Mouse (Mus musculus) megakaryocyte progenitor cell, adult 5-6 weeks (primary cell): ENCODE data around the gene Chn1. TPM values are rescaled to one million over a fixed set of nuclear protein-coding genes. Genes with fewer than 3 reads are reported as not detected.

Experiments used
- ATAC-seq: replicated peaks from 2 replicates; pipeline ENCODE4 v1.8.0; 2016; ENCODE audit warnings: mild to moderate bottlenecking, moderate TSS enrichment, inconsistent platforms; ENCODE audit not compliant: poor library complexity
- total RNA-seq, 2 experiments: library from RNA; stranded (forward) in 1 of 2; stranded (reverse) in 1 of 2; fragments of 157-497, 149-512 nt in 1 of 2; fragments of 200-1000 nt in 1 of 2; gene quantifications; 2 replicates each; pipeline versions ENCODE4 v1.2.3 to v1.2.4; 2015 to 2017

Chn1 gene
- total RNA-seq, 2 experiments from 2014 or later = 0.21 TPM; not detected in 1

DNA sequence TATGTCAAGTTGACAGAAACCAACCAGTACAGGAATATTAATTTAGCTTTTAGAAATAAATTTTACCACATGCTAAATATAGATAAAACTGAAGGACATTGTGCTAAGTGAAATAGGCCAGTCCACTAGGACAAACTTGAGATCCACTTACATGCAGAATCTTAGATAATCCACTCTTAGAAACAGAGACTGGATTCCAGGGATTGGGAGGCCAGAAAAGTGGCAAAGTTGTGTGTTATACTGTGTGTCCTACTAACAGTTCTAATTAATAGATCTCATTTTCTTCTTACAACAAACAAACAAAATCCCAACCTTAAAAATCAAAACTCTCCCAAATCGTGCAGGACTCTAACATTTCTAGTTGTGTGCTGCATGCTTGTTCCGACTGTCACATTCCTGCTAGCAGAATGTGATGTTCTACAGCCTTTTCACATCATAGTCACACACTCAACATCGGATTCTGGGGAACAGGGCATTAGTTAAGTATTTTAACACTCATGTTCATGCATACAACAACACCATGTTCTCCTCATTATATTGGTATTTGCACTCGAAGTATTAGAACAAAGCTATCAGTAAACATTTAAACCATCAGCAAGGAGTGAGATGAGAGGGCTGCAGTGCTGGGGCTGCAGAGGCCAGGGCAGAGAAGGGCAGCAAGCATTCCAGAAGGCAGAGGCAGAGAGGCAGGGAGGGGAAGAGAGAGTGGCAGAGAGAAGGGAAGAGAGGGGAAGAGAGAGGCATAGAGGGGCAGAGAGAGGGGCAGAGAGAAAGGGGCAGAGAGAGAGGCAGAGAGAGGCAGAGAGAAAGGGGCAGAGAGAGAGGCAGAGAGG, 120.9 kb downstream of the Chn1 start:
- no peak for ATAC-seq

DNA sequence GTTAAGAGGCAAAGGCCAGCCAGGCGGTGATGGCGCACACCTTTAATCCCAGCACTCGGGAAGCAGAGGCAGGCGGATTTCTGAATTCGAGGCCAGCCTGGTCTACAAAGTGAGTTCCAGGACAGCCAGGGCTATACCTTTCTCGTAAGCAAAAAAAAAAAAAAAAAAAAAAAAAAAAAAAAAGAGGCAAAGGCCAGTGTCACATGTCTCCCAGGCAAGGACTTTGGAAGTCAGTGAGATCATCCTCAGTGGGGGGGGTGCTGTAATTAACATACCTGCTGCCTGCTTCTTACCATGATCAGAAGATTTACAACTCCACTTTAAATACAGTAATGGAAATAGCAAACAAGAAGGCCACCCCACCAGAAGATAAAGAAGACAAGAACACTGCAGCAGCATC, 137.5 kb downstream of the Chn1 start:
- ATAC-seq = no peak

DNA sequence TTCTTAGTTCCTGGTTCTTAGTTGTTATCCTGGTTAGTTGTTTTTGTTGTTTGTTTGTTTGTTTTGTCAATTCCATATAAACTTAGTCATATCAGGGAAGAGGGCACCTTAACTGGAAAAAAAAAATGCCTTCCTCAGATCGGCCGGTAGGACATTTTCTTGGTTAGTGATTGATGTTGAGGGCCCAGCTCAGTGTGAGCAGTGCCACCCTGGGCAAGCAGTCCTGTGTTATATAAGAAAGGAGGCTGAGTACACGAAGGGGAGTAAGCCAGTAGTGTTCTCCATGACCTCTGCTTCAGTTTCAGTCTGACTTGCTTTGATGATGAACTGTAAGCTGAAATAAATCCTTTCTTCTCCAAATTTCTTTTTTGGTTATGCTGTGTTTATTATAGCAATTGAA, 138.8 kb downstream of the Chn1 start:
- ATAC-seq = no peak

DNA sequence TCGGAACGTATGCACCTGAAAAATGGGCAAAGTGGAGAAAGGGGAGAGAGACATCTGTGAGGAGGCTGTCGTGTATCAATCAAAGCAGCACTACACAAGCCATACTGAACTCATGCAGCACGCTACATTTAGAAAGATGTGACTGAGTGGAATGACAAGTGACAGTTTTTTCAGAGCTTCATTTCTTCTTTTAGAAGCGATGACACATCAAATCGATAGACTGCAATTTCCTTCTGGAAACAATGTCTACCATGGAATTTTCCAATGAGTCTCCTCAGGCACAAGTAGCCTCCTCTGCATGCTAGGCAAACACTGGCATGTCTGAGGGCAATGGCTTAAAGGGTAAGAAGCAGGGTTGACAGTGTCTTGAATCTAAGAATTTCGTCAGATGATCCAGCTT, 143.3 kb downstream of the Chn1 start:
- ATAC-seq = no peak

DNA sequence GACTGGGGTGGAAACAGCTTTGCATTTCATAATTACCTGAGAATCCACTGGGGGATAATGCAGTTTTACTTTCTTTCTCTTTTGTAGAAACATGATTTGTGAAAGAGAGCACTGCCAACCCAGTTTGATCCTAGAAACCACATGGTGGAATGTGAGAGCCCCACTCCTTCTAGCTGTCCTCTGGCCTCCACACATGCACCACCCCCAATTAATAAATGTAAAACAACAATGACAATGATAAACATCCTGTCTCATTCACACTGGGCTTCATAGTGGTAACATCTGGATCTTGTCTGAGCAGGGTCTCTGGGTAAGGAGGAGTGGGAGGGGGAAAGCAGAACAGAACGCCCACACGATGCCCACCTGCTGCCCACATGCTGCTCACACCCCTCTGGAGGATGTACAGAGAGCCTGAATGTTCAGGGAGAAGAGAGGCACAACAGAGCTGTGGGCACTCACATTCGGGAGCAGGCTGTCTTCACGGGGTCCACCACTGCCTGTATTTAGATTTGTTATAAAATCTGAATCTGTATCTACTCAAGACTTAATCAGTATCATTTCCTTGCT, 156.6 kb downstream of the Chn1 start:
- ATAC-seq = no peak

DNA sequence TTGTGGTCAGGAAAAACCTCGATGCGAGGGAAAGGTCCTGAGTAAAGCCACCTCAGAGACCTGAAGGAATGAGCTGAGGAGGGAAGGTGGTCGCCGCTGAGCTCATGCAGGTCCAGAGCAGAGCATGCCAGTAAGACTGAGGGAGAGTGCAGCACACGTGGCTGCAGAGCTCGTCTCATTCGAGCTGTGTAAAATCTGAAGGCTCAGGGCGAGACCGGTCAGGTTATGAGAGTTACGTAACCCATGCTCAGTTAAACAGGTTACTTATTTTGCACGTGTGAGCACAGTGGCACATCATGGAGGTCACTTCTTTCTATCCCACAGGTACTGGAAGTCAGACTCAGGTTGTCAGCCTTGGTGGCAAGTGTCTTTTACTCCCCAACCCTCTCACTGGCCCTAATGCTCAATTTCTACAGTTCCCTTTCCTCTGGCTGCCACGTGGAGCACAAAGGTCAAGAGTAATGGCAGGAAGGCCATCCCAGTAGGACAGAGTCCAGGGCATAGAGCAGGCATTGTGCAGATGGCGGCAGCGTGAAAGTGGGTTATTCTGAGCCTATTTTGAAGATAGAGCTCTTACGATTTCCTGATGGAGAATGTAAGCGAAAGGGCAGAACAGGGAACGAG, 158.6 kb downstream of the Chn1 start:
- ATAC-seq = no peak

DNA sequence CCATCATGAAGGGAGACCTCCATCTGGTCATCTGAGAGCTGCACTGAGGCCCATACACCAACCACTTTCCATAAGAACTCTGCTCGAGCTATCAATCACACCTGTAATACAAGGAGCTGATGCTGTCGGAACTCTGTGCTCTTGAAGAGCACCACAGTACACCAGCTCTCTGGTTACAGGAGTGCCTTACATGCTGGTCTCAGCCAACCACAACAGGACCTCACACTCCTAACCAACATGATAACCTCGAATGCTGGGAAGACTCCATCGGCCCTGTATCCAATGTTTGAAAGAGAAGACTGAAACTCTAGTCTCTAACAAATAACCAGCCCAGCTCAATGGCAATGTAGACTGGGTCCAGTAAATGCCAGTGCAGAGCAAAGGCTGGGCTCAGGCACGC, 159.7 kb downstream of the Chn1 start:
- no peak for ATAC-seq

DNA sequence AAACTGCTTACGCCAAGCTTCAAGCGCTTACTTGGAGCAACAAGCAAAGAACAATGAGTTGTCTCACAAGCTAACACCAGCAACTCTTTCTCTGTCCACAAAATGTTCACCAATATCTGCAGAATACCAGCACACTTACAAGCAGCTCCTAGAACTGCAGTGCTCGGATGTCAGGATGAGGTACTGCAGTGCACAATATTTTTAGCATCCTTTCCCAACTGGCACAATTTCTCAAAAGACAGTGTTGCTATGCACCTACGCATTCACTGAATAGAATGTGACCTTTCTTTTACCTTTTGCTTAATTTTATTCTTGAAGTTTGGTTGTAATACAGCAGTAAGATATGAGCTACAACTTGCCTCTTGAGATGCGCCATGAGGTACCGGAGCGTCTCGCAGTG, 160.8 kb downstream of the Chn1 start:
- no peak for ATAC-seq

DNA sequence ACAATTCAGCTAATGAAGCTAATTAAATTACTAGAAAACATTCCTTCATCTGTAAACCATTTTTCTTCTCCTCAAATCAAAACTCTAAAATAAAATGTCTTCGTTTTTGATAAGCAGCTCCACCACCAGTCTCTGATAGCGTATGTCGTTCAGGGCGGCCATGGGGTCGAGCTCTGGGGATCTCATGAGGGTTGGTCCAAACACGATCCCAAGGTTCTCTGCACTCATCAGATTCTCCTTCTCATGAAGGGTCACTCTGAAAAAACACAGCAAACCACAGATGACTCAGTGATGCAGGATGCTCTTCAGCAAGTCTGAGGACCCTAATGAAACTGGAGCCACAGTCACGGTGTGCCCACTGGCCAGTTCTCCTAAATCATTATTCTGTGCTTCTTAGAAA, 162.2 kb downstream of the Chn1 start:
- ATAC-seq = no peak

DNA sequence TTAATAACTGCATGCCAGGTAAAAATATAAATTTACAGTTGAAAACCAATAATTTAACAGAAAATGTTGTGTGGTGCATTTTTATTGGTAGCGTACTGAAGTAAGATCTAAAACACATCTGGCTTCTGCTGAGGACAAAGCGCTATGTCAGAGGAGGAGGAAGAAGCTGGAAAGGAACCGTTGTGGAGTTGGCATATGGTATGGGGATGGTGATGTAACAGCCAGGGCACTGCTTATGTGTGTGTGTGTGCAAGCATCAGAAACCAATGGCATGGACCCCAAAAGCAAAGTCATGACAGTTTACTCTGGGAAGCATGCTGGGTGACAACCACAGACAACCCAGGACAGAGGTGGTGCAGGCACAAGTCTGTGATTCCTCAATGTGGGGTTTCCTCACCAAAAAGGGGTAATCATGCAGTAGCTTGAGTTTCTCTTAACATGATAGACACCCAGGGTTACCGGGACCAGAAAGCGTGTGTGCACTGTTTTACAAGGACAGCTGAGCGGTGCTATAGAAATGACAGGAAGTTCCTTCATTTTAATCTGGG, 162.7 kb downstream of the Chn1 start:
- ATAC-seq = peak; percentile 79

DNA sequence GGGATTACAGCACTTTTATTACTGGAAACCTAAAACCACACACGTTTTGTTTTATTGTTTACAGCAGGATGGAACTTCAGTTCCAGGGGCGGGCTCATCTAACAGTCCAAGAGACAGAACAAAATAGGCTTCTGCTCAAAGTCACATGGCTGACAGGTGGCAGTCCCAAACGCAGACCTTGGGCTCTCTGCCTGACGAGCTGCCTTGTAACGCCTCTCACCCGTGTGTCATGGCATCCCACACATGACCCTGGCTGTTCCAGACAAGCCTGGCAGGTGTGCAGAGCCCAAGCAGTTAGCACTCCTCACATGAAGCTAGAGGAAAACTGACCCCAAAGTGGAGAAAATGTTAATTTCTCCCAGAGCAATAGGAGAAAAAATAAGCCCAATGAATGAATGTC, 163.3 kb downstream of the Chn1 start:
- no peak for ATAC-seq

DNA sequence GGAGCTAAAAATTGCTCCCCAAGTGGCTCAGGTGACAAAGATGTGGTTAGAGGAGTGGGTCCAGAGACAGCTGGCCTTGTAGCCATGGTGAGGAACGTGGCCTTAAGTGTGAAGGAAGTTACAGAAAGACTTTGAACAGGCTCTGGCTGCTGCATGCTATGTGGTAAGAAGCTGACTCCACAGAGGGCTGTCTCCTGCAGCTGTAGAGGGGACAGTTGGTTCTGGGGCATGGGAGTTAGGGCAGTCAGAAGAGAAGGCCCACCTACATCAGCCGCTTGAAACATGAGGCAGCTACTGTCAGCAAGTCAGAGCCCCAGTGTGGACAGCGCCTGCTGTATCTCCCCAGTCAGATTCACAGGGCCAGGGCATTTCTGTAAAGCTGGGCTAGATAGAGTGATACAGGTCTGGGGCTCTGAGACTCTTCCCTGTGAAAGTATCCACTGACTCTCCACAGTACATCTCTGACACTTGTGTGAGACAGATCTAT, 165.4 kb downstream of the Chn1 start:
- ATAC-seq = peak; percentile 15

DNA sequence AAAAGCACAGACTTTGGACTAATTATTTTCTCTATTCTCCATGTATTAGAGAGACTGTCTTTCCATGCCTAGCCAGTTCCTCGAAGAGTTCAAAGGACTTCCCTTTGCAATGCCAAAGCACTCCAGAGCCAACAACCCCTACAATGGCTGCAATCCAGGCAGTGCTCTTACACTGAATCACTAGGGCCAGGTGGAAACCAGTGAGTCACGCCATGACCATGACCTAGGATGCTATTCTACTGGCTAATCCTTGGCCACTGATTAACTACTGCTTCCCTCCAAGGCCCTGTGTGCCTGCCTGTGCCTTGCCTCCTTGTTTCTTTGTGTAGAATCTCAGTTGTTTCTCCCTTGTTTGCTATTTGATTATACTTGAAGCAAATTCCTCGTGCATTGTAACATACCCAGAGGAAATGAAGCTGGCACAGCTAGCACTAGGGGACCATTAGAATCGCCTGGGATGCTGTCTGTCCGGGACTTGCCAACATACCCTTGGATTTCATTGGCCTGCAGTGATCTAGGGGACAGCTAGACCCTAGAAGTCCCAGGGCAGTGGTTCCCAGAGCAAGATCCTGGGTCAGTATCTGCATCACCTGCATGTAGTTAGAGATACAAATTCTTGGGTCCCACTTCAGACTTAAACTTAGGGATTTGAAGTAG, 166.0 kb downstream of the Chn1 start:
- ATAC-seq = no peak

DNA sequence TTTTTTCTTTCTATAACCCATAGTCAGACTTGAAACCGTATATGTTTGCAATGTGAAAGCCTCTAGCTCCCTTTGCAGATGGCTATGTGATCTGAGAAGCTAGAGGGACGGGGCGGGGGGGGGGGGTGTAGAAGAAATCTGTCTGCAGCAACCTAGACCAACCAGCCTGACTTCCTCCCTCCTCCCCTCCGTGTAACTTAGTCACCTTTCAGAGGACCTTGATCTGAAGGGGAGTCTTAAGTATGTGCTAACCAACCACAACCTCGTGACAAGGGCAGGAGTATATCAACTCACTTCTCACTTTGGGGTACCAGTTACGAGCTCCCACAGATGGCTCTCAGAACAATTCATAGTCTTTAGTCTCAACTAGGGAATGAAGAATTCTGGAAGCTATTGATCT, 166.8 kb downstream of the Chn1 start:
- 0 out of 2 replicates have a peak, but pooled peaks have one; percentile 17 for ATAC-seq

DNA sequence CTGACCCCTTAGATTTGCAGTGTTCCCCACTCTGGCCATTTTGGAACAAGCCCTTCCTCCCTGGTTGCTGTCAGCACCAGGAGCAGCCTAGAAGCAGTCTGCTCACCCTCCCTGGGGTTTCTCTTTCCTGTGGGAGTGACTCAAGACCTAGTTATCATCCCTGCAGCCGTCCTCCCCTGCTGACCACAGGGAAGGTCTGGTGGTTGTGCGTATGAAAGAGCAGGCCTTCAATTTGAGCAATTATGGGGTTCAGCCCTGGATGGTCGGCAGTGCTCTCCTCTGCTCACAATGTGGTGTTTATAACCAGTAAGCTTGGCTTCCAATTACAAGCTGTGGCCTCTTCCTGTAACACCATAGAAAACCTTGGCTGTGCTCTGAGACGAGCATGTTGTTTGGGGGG, 167.5 kb downstream of the Chn1 start:
- ATAC-seq = 0 out of 2 replicates have a peak, but pooled peaks have one; percentile 16

DNA sequence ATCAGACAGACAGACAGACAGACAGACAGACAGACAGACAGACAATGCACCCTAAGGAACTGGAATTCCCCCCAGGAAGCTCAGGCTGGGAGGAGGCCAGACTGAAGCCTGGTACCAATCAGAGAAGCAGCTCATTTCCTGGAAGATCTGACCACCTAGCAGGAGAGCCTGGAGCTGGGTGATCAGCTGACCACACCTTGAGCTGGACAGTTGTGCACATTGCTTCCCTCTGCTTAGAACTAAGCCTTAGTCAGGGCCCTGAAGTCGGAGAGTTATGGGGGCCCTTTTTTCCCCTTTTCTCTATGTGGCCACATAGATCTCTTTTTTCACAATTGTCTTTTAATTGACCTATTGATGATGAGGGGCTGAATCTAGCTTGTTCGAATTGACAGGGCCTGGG, 168.0 kb downstream of the Chn1 start:
- ATAC-seq = no peak

DNA sequence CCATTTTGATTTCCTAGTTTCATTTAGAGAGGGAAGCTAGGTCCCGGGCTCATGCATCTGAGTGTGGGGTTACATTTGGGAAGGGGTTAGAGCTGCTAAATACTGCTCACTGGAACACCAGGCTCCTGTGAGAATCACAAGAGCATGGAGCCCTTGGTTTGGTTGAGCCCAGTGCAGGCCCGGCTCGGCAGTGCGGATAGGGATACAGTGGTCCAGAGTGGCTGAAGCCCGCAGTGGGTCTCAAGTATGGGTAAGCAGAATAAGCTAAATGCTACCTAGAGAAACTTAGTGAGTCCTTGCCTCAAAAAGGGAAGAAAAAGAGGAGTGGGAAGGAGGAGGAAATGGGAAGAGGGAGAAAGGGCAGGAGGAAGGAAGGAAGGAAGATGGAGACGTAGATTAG, 168.5 kb downstream of the Chn1 start:
- ATAC-seq = no peak

DNA sequence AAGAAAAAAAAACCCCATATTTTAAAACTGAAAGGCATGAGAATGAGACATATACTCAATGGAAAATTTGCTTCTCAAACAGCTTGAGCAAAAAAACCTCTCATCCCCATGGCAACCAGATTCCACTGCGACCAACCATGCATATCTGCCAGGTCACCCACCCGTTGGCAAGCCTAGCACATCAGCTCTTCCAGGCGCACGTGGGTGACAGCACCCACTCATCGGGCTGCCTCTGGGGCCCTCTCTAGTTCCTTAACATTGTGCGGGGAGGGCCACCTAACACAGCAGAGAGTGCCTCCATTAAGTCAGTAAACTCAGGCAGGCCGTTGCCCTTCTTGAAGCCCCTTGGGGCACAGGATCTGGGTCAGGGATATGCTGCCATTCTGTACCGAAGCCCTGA, 170.1 kb downstream of the Chn1 start:
- no peak for ATAC-seq

DNA sequence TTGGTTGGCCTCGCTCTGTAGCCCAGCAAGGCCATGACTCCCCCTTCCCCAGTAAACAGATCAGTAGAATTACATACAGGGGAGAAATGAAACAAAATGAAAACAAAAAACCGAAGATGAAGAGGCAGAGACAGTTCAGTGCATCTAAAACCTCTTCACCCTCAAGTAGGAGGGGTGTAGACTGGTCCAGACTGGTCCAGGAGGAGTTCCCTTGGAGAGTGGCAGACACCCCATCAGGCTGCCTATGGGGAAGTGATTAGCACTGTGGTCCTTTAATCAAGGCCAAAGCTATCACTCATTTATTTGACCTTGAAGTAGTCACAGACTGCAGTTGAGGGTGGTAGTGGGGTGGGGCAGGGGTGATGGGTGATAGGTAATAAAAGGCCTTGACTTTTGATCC, 170.6 kb downstream of the Chn1 start:
- no peak for ATAC-seq

DNA sequence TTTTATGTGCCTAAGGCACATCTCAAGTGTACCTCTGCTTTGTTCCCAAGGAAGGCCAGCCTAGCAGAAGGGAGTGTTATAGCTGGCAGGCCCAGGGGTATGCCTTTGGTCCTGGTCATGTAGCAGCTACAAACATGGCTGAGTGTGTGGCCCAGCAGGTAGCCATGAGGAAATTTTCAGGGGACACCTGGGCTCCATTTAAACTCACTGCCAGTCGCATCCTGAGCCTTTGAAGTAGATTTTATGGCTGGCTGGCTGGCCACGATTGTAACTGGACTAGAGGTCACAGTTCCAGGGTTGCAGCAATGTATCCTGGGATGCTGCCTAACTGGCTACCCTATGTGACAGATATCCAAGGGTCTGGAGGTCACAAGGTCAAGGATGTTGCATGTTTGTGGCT, 174.5 kb downstream of the Chn1 start:
- ATAC-seq = no peak

DNA sequence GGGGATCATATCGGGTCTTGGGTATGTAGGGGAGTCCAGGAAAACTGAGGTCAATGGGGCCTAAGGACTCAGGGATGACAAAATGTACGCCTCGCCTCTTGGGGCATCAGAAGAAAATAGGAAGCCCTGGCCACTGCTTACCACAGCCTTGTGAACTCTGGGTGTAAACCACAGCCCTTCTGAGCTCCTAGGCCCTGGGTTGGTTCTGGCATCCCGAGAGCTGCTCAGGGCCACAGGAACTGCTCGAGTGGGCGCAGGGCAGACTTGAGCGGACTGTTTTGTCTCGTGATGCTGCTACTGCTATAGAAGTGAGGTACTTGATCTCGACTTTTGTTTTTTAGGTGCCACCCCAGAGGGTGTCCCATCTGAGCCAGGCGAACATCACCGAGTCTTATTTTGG, 177.4 kb downstream of the Chn1 start:
- peak; percentile 29; the same call in 1 of the 2 replicates for ATAC-seq
